Mouse (Mus musculus) intestine, embryonic 16.5 days (tissue): ENCODE results near the gene Rims4. TPM values are rescaled to one million over a fixed set of nuclear protein-coding genes. Genes with fewer than 3 reads are reported as not detected.
A peak's percentile ranks its signal among the peaks of the same experiment; 100 is the strongest.

Experiments
- ATAC-seq: fragments of 200-750 bp; cut with Nextera tagmentation; 2 replicates; pipeline ENCODE4 v1.8.0; 2017; ENCODE audit warnings: moderate TSS enrichment, moderate library complexity
- H3K27ac ChIP-seq: fragments of 300-500 bp; sonication (generic); 2 replicates; pipeline ENCODE4 v1.5.1; 2014; ENCODE audit warnings: mild to moderate bottlenecking, low read length
- H3K27me3 ChIP-seq: fragments of 300-500 bp; sonication (generic); replicated peaks from 2 replicates; pipeline ENCODE4 v1.6.1; 2014; ENCODE audit warnings: low read length, control low read depth, mixed read lengths; ENCODE audit not compliant: control insufficient read depth, insufficient read depth
- H3K36me3 ChIP-seq: fragments of 300-500 bp; sonication (generic); 2 replicates; pipeline ENCODE4 v1.6.1; 2014; ENCODE audit warnings: low read length, control low read depth; ENCODE audit not compliant: control insufficient read depth, insufficient read depth
- H3K4me1 ChIP-seq: fragments of 300-500 bp; sonication (generic); 2 replicates; pipeline ENCODE4 v1.6.1; 2014; ENCODE audit warnings: low read length, control low read depth, mixed read lengths; ENCODE audit not compliant: control insufficient read depth, insufficient read depth
- H3K4me2 ChIP-seq: fragments of 300-500 bp; sonication (generic); 2 replicates; pipeline ENCODE4 v1.6.1; 2014; ENCODE audit warnings: low read depth, low read length, control low read depth
- H3K4me3 ChIP-seq: fragments of 300-500 bp; sonication (generic); 2 replicates; pipeline ENCODE4 v1.5.1; 2014; ENCODE audit warnings: mild to moderate bottlenecking, low read length
- H3K9ac ChIP-seq: fragments of 300-500 bp; sonication (generic); 2 replicates; pipeline ENCODE4 v1.6.1; 2014; ENCODE audit warnings: low read depth, low read length
- H3K9me3 ChIP-seq: fragments of 300-500 bp; sonication (generic); 2 replicates; pipeline ENCODE4 v1.6.1; 2016; ENCODE audit warnings: low read length, control low read depth; ENCODE audit not compliant: control insufficient read depth
- WGBS: fragments of 180-500 bp; shearing (Covaris S2); extraction: QIAGEN DNeasy Blood & Tissue Kit; methylation state at CpG from one replicate; pipeline ENCODE4 v1.1.7; 2014; 5-methylcytosine and 5-hydroxymethylcytosine counted together
- polyA plus RNA-seq: library from polyadenylated mRNA; unstranded; fragments of >200 nt; fragmentation: Nextera tagmentation; extraction: Ambion mirVana; gene quantifications from 2 replicates; pipeline ENCODE4 v1.2.1, GENCODE M21; 2015

The Rims4 gene
- 0.23 and 0.35 TPM in 2 replicates for polyA plus RNA-seq

GRCm38 (mm10) chr2:163918317-163919258, at the start of gene Rims4:
TSS of gene Rims4 (minus strand) at chr2:163918683.
- Histone ChIP-seq H3K27me3 (peaks cover 50% of the 10 kb centered on the region), H3K4me1 (peaks cover 5% of the 10 kb centered on the region; the same call in 1 of the 2 replicates), H3K27ac (no peak within 1 kb of the TSS), H3K36me3 (no peaks in the 10 kb centered on the region), H3K9ac (peak within 1 kb of the TSS; percentile 55), H3K4me3 (peak within 1 kb of the TSS; percentile 61), H3K4me2 (peak within 1 kb of the TSS; percentile 96), H3K9me3 (no peaks in the 10 kb centered on the region)
- ATAC-seq: peak; percentile 86
- 1% methylated on average over 38 of the region's 115 CpGs for WGBS

- H3K9me3 ChIP-seq: no peaks in the 10 kb centered on the region
- no peak for ATAC-seq
- no peaks in the 10 kb centered on the region for H3K27me3 ChIP-seq
- H3K4me3 ChIP-seq: no peak overlapping the region
- H3K4me2 ChIP-seq: no peak overlapping the region
- WGBS: 79% methylated on average over 7 of the region's 7 CpGs
- H3K36me3 ChIP-seq: no peaks in the 10 kb centered on the region
- H3K27ac ChIP-seq: no peak overlapping the region
- no peaks in the 10 kb centered on the region for H3K4me1 ChIP-seq
- H3K9ac ChIP-seq: no peak overlapping the region
These were observed 47.2 kb upstream of the Rims4 start for GRCm38 (mm10) chr2:163965706-163966105.

- ATAC-seq: no peak
These were observed 46.4 kb upstream of the Rims4 start for GRCm38 (mm10) chr2:163964606-163965560.

GRCm38 (mm10) chr2:163953622-163954310, 35.3 kb upstream of the Rims4 start:
- ATAC-seq: no peak
- Histone ChIP-seq H3K4me3 (no peak overlapping the region), H3K4me1 (no peaks in the 10 kb centered on the region), H3K27me3 (no peaks in the 10 kb centered on the region), H3K36me3 (no peaks in the 10 kb centered on the region), H3K4me2 (no peak overlapping the region), H3K9me3 (no peaks in the 10 kb centered on the region), H3K9ac (no peak overlapping the region), H3K27ac (no peak overlapping the region)
- WGBS: 46% methylated on average over 7 of the region's 7 CpGs

More at GRCm38 (mm10) chr2:163964606-163965560, 46.4 kb upstream of the Rims4 start:
- Histone ChIP-seq H3K9me3 (no peaks in the 10 kb centered on the region), H3K27ac (no peak overlapping the region), H3K36me3 (no peaks in the 10 kb centered on the region), H3K4me1 (no peaks in the 10 kb centered on the region), H3K4me3 (no peak overlapping the region), H3K4me2 (no peak overlapping the region), H3K9ac (no peak overlapping the region), H3K27me3 (no peaks in the 10 kb centered on the region)
- 59% methylated on average over 18 of the region's 19 CpGs for WGBS

GRCm38 (mm10) chr2:163951770-163952169, 33.3 kb upstream of the Rims4 start:
- 0 out of 2 replicates have a peak, but pooled peaks have one; percentile 36 for ATAC-seq
- Histone ChIP-seq H3K4me2 (no peak overlapping the region), H3K27ac (no peak overlapping the region), H3K9me3 (no peaks in the 10 kb centered on the region), H3K9ac (no peak overlapping the region), H3K27me3 (no peaks in the 10 kb centered on the region), H3K4me1 (no peaks in the 10 kb centered on the region), H3K4me3 (no peak overlapping the region), H3K36me3 (no peaks in the 10 kb centered on the region)
- WGBS: 28% methylated on average over 4 of the region's 4 CpGs

- H3K4me2 ChIP-seq: no peak overlapping the region
- H3K27ac ChIP-seq: no peak overlapping the region
- H3K4me3 ChIP-seq: no peak overlapping the region
- WGBS: 70% methylated on average over 7 of the region's 7 CpGs
- H3K27me3 ChIP-seq: no peaks in the 10 kb centered on the region
- H3K36me3 ChIP-seq: no peaks in the 10 kb centered on the region
- no peaks in the 10 kb centered on the region for H3K9me3 ChIP-seq
- no peaks in the 10 kb centered on the region for H3K4me1 ChIP-seq
- no peak overlapping the region for H3K9ac ChIP-seq
- no peak for ATAC-seq
These were observed 29.5 kb upstream of the Rims4 start for GRCm38 (mm10) chr2:163947976-163948375.

- Histone ChIP-seq H3K9ac (no peak overlapping the region), H3K4me1 (no peaks in the 10 kb centered on the region), H3K36me3 (no peaks in the 10 kb centered on the region), H3K4me3 (no peak overlapping the region), H3K4me2 (no peak overlapping the region), H3K27ac (no peak overlapping the region), H3K27me3 (no peaks in the 10 kb centered on the region), H3K9me3 (no peaks in the 10 kb centered on the region)
- WGBS: 69% methylated on average over 15 of the region's 15 CpGs
- ATAC-seq: no peak
These were observed 27.7 kb upstream of the Rims4 start for GRCm38 (mm10) chr2:163946221-163946620.

- Histone ChIP-seq H3K27me3 (no peaks in the 10 kb centered on the region), H3K4me3 (no peak overlapping the region), H3K9me3 (no peaks in the 10 kb centered on the region), H3K36me3 (no peaks in the 10 kb centered on the region), H3K9ac (no peak overlapping the region), H3K4me1 (no peaks in the 10 kb centered on the region), H3K4me2 (no peak overlapping the region), H3K27ac (no peak overlapping the region)
- 70% methylated on average over 8 of the region's 8 CpGs for WGBS
- ATAC-seq: no peak
These were observed 26.0 kb upstream of the Rims4 start for GRCm38 (mm10) chr2:163944511-163944910.
